Mouse (Mus musculus) lung, postnatal 4 days (tissue): ENCODE measurements at regions not wholly inside any gene's neighbourhood (a gene's known extent, or its start where the extent isn't known, plus 50 kb on each side); places are given as distances from the start of the nearest gene placed in this dataset.

Experiments used
- DNase-seq, 2 experiments: peaks; one replicate each; pipeline ENCODE4 v3.0.0; 2021

- no peak for DNase-seq
These were observed 86.8 kb upstream of the Phactr1 start for GRCm38 (mm10) chr13:42593488-42594170.

- no peak for DNase-seq
These were observed 85.2 kb upstream of the Phactr1 start for GRCm38 (mm10) chr13:42595180-42595579.

GRCm38 (mm10) chr13:42597781-42598180 lies 82.6 kb upstream of the Phactr1 start:
- DNase-seq = no peak

GRCm38 (mm10) chr13:42603308-42603707 lies 77.1 kb upstream of the Phactr1 start:
- no peak for DNase-seq

GRCm38 (mm10) chr13:42607735-42608134 lies 72.7 kb upstream of the Phactr1 start:
- DNase-seq = no peak

GRCm38 (mm10) chr13:42608963-42609362 lies 71.5 kb upstream of the Phactr1 start:
- DNase-seq = peak in 1 of 2 experiments; percentile 6

- no peak for DNase-seq
These were observed 67.1 kb upstream of the Phactr1 start for GRCm38 (mm10) chr13:42613326-42613725.

- DNase-seq = no peak
These were observed 64.6 kb upstream of the Phactr1 start for GRCm38 (mm10) chr13:42615826-42616225.

- DNase-seq = no peak
These were observed 63.2 kb upstream of the Phactr1 start for GRCm38 (mm10) chr13:42617225-42617624.

GRCm38 (mm10) chr13:42617844-42618243 lies 62.6 kb upstream of the Phactr1 start:
- peak in 1 of 2 experiments; percentile 6 for DNase-seq

GRCm38 (mm10) chr13:42619555-42620280 lies 60.7 kb upstream of the Phactr1 start:
- DNase-seq = no peak

GRCm38 (mm10) chr13:42623491-42623890 lies 56.9 kb upstream of the Phactr1 start:
- DNase-seq = peak in 1 of 2 experiments; percentile 33
